Comparison of ENCODE assay signal across 21 mouse cellular contexts in the genomic region with DNA sequence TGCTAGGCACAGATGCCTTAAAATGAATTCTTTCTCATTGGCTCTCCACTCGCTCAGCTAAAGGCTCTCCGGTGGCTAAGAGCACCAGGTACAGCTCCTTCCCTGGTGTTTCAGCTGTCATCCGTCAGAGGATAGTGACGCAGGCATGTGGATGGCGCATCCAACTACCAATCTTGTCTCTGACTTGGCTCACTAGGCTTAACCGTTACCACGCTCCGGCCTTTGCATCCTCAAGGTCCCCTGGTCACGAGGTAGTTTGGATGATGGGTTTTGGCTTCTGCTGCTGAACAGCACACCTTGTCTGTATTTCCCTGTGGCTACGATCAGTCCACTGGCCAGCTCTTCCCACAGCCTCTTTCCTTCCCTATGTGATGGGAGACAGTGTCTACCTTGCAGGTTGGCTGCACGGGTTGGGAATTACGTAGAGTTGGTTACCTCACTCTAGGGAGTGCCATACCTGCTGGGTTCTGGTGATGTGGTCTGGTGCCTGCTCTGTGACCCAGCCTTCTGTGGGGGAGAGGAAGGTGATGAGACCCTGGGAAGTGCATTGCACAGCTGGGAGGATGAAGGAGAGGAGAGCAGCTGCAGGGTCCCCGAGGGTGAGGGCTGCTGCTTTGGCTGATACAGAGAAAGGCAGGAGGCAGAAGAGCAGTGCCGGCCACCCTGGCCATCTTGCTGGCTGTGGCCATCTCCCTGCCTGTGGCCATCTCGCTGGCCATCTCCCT. TPM values are rescaled to one million over a fixed set of nuclear protein-coding genes. Genes with fewer than 3 reads are reported as not detected.
ATAC-seq and TF ChIP-seq lines count a peak whose summit lies in the region.
"Had no signal": no experiment of that assay in that cellular context is flagged by ENCODE, and none has a peak within 500 bp of the region (broad histone marks: within the 10 kb centered on the region; RNA-seq: fewer than 3 reads in every experiment).

No protein-coding gene starts in this region.

- H3K9ac ChIP-seq in forebrain, embryonic 13.5 days = 0 out of 2 replicates have a peak overlapping the region, but pooled peaks have one; percentile 12
- no peak overlapping the region for H3K9ac ChIP-seq in forebrain, embryonic 15.5 days (replicated peaks)
- H3K9ac ChIP-seq in midbrain, embryonic 13.5 days (replicated peaks) = 0 out of 2 replicates have a peak overlapping the region, but pooled peaks have one; percentile 12
- H3K9ac ChIP-seq in midbrain, embryonic 15.5 days = no peak overlapping the region
- H3K9ac ChIP-seq in liver, embryonic 12.5 days = no peak overlapping the region
- H3K9ac ChIP-seq: hindbrain, embryonic 15.5 days; kidney, embryonic 15.5 days; limb, embryonic 12.5 days; midbrain, embryonic 12.5 days had no signal

- H3K4me1 ChIP-seq in forebrain, embryonic 13.5 days = peaks cover 15% of the 10 kb centered on the region
- peaks cover 8% of the 10 kb centered on the region for H3K4me1 ChIP-seq in forebrain, embryonic 15.5 days
- H3K4me1 ChIP-seq in midbrain, embryonic 13.5 days (replicated peaks) = peaks cover 20% of the 10 kb centered on the region
- H3K4me1 ChIP-seq in midbrain, embryonic 15.5 days = peaks cover 7% of the 10 kb centered on the region
- H3K4me1 ChIP-seq in bone marrow, adult 2 months (ENCODE audit: control insufficient read depth, insufficient read depth, low read length) = peaks cover 12% of the 10 kb centered on the region
- peaks cover 54% of the 10 kb centered on the region for H3K4me1 ChIP-seq in olfactory bulb, adult 2 months (ENCODE audit: control insufficient read depth, insufficient read depth, low read length)
- H3K4me1 ChIP-seq in liver, embryonic 12.5 days = 0 out of 2 replicates have a peak, but pooled peaks cover 3% of the 10 kb centered on the region

- TF ChIP-seq POLR2A in bone marrow, adult 2 months (IDR thresholded peaks at IDR 0.05; ENCODE audit: borderline replicate concordance, control insufficient read depth, low read depth, low read length) = no peak
- no peak for TF ChIP-seq POLR2A in olfactory bulb, adult 2 months (IDR thresholded peaks at IDR 0.05; ENCODE audit: insufficient read depth, low read depth, low read length)

- 98% methylated on average over 15 of the region's 15 CpGs for WGBS in forebrain, embryonic 13.5 days
- WGBS in forebrain, embryonic 15.5 days = 94% methylated on average over 15 of the region's 15 CpGs
- 93% methylated on average over 15 of the region's 15 CpGs for WGBS in midbrain, embryonic 13.5 days
- 94% methylated on average over 15 of the region's 15 CpGs for WGBS in midbrain, embryonic 15.5 days
- WGBS in bone marrow, adult 2 months = 77% methylated on average over 15 of the region's 15 CpGs
- whole genome bisulfite sequencing in olfactory bulb, adult 2 months = 89% methylated on average over 15 of the region's 15 CpGs
- 78% methylated on average over 14 of the region's 15 CpGs for WGBS in liver, embryonic 12.5 days (ENCODE audit: insufficient replicate concordance)

- no peak for ATAC-seq in forebrain, embryonic 13.5 days
- no peak for ATAC-seq in forebrain, embryonic 15.5 days (replicated peaks)
- ATAC-seq in midbrain, embryonic 13.5 days = no peak
- ATAC-seq in midbrain, embryonic 15.5 days (replicated peaks) = no peak
- no peak for ATAC-seq in liver, embryonic 12.5 days
- ATAC-seq: Patski had no signal

- H3K9me3 ChIP-seq in forebrain, embryonic 13.5 days (replicated peaks) = no peaks in the 10 kb centered on the region
- H3K9me3 ChIP-seq in forebrain, embryonic 15.5 days = no peaks in the 10 kb centered on the region
- H3K9me3 ChIP-seq in midbrain, embryonic 13.5 days = no peaks in the 10 kb centered on the region
- H3K9me3 ChIP-seq in midbrain, embryonic 15.5 days = no peaks in the 10 kb centered on the region
- H3K9me3 ChIP-seq in liver, embryonic 12.5 days (replicated peaks) = no peaks in the 10 kb centered on the region
- H3K9me3 ChIP-seq: heart, embryonic 13.5 days; hindbrain, embryonic 15.5 days; kidney, embryonic 15.5 days; limb, embryonic 12.5 days; midbrain, embryonic 12.5 days had no signal

- H3K27me3 ChIP-seq in forebrain, embryonic 13.5 days = no peaks in the 10 kb centered on the region
- H3K27me3 ChIP-seq in forebrain, embryonic 15.5 days = no peaks in the 10 kb centered on the region
- no peaks in the 10 kb centered on the region for H3K27me3 ChIP-seq in midbrain, embryonic 13.5 days
- no peaks in the 10 kb centered on the region for H3K27me3 ChIP-seq in midbrain, embryonic 15.5 days (replicated peaks)
- no peaks in the 10 kb centered on the region for H3K27me3 ChIP-seq in liver, embryonic 12.5 days (replicated peaks)
- H3K27me3 ChIP-seq: heart, embryonic 13.5 days; hindbrain, embryonic 15.5 days; kidney, embryonic 15.5 days; limb, embryonic 12.5 days; midbrain, embryonic 12.5 days; Patski had no signal

- H3K4me2 ChIP-seq in forebrain, embryonic 13.5 days = no peak overlapping the region
- H3K4me2 ChIP-seq in forebrain, embryonic 15.5 days (replicated peaks) = no peak overlapping the region
- H3K4me2 ChIP-seq in midbrain, embryonic 13.5 days (replicated peaks) = no peak overlapping the region
- no peak overlapping the region for H3K4me2 ChIP-seq in midbrain, embryonic 15.5 days
- no peak overlapping the region for H3K4me2 ChIP-seq in liver, embryonic 12.5 days
- H3K4me2 ChIP-seq: heart, embryonic 13.5 days; hindbrain, embryonic 15.5 days; kidney, embryonic 15.5 days; limb, embryonic 12.5 days; midbrain, embryonic 12.5 days had no signal

- H3K4me3 ChIP-seq in forebrain, embryonic 13.5 days = no peak overlapping the region
- no peak overlapping the region for H3K4me3 ChIP-seq in forebrain, embryonic 15.5 days
- no peak overlapping the region for H3K4me3 ChIP-seq in midbrain, embryonic 13.5 days (replicated peaks)
- H3K4me3 ChIP-seq in midbrain, embryonic 15.5 days = no peak overlapping the region
- no peak overlapping the region for H3K4me3 ChIP-seq in bone marrow, adult 2 months (replicated peaks; ENCODE audit: control insufficient read depth, low read depth, low read length)
- no peak overlapping the region for H3K4me3 ChIP-seq in olfactory bulb, adult 2 months (ENCODE audit: insufficient read depth, low read depth, low read length)
- no peak overlapping the region for H3K4me3 ChIP-seq in liver, embryonic 12.5 days
- H3K4me3 ChIP-seq: heart, adult 2 months; heart, embryonic 13.5 days; hindbrain, embryonic 15.5 days; kidney, embryonic 15.5 days; limb, embryonic 12.5 days; midbrain, embryonic 12.5 days had no signal

- no peak overlapping the region for H3K27ac ChIP-seq in forebrain, embryonic 13.5 days
- no peak overlapping the region for H3K27ac ChIP-seq in forebrain, embryonic 15.5 days (replicated peaks)
- H3K27ac ChIP-seq in midbrain, embryonic 13.5 days = no peak overlapping the region
- H3K27ac ChIP-seq in midbrain, embryonic 15.5 days = no peak overlapping the region
- H3K27ac ChIP-seq in bone marrow, adult 2 months (ENCODE audit: control insufficient read depth, insufficient read depth, low read depth, low read length, poor library complexity) = peak overlapping the region; percentile 45
- H3K27ac ChIP-seq in olfactory bulb, adult 2 months (ENCODE audit: insufficient read depth, low read depth, low read length) = peak overlapping the region; percentile 61
- no peak overlapping the region for H3K27ac ChIP-seq in liver, embryonic 12.5 days
- H3K27ac ChIP-seq: hindbrain, embryonic 15.5 days; kidney, embryonic 15.5 days; limb, embryonic 12.5 days; midbrain, embryonic 12.5 days had no signal

- TF ChIP-seq CTCF in bone marrow, adult 2 months (IDR thresholded peaks at IDR 0.05; ENCODE audit: control insufficient read depth, insufficient read depth, low read length) = no peak
- TF ChIP-seq CTCF in olfactory bulb, adult 2 months (IDR thresholded peaks at IDR 0.05; ENCODE audit: insufficient read depth, low read depth, low read length) = no peak

- peaks cover 7% of the 10 kb centered on the region; the same call in 1 of the 2 replicates for H3K36me3 ChIP-seq in forebrain, embryonic 13.5 days (ENCODE audit: poor library complexity, severe bottlenecking)
- H3K36me3 ChIP-seq in forebrain, embryonic 15.5 days = no peaks in the 10 kb centered on the region
- peaks cover 22% of the 10 kb centered on the region; the same call in 1 of the 2 replicates for H3K36me3 ChIP-seq in midbrain, embryonic 13.5 days
- H3K36me3 ChIP-seq in midbrain, embryonic 15.5 days (replicated peaks) = no peaks in the 10 kb centered on the region
- H3K36me3 ChIP-seq in liver, embryonic 12.5 days = peaks cover 14% of the 10 kb centered on the region
- H3K36me3 ChIP-seq: hindbrain, embryonic 15.5 days had no signal

RNA-seq across cellular contexts. Expression of gene Rhoq, which starts 7.3 kb away (rescaled TPM):
- 5.1 and 5.7 TPM in 2 replicates for polyA plus RNA-seq in forebrain, embryonic 13.5 days (2015; fragmentation: Nextera tagmentation; extraction: Ambion mirVana)
- polyA plus RNA-seq in forebrain, embryonic 15.5 days (2015; fragmentation: Nextera tagmentation; extraction: Ambion mirVana) = 4.9 and 5.3 TPM in 2 replicates
- 6.5 and 7.0 TPM in 2 replicates for polyA plus RNA-seq in midbrain, embryonic 13.5 days (2015; fragmentation: Nextera tagmentation; extraction: Ambion mirVana)
- 5.6 and 7.0 TPM in 2 replicates for polyA plus RNA-seq in midbrain, embryonic 15.5 days (2015; fragmentation: Nextera tagmentation; extraction: Ambion mirVana)
- 4.2 and 13.9 TPM in 2 replicates for polyA plus RNA-seq in bone marrow, adult 2 months (2011; ENCODE audit: insufficient read depth, insufficient read length, low replicate concordance, missing spikeins)
- not detected in 2 replicates for polyA plus RNA-seq in olfactory bulb, adult 2 months (2012; ENCODE audit: insufficient read depth, insufficient read length, low replicate concordance, missing spikeins)
- 2.7 and 3.6 TPM in 2 replicates for polyA plus RNA-seq in liver, embryonic 12.5 days (2016; fragmentation: Nextera tagmentation; extraction: Ambion mirVana)

RNA-seq across cellular contexts. Expression of gene Atp6v1e2, which starts 22.5 kb away (rescaled TPM):
- not detected in 2 replicates for polyA plus RNA-seq in forebrain, embryonic 13.5 days (2015; fragmentation: Nextera tagmentation; extraction: Ambion mirVana)
- 0.19 TPM in 1 of 2 replicates, not detected in the other for polyA plus RNA-seq in forebrain, embryonic 15.5 days (2015; fragmentation: Nextera tagmentation; extraction: Ambion mirVana)
- polyA plus RNA-seq in midbrain, embryonic 13.5 days (2015; fragmentation: Nextera tagmentation; extraction: Ambion mirVana) = not detected in 2 replicates
- polyA plus RNA-seq in midbrain, embryonic 15.5 days (2015; fragmentation: Nextera tagmentation; extraction: Ambion mirVana) = not detected in 2 replicates
- polyA plus RNA-seq in bone marrow, adult 2 months (2011; ENCODE audit: insufficient read depth, insufficient read length, low replicate concordance, missing spikeins) = not detected in 2 replicates
- polyA plus RNA-seq in olfactory bulb, adult 2 months (2012; ENCODE audit: insufficient read depth, insufficient read length, low replicate concordance, missing spikeins) = not detected in 2 replicates
- polyA plus RNA-seq in liver, embryonic 12.5 days (2016; fragmentation: Nextera tagmentation; extraction: Ambion mirVana) = not detected in 2 replicates
- polyA plus RNA-seq: cortical plate, adult 2 months; heart, adult 2 months; heart, embryonic 13.5 days; intestine, embryonic 14.5 days; kidney, embryonic 15.5 days; limb, embryonic 12.5 days; liver, adult 2 months; liver, embryonic 16.5 days; lung, embryonic 16.5 days; neural tube, embryonic 11.5 days; Patski; thymus, postnatal 0 days had no signal

RNA-seq across cellular contexts. Expression of gene Tmem247, which starts 53.0 kb away (rescaled TPM):
- not detected in 2 replicates for polyA plus RNA-seq in forebrain, embryonic 13.5 days (2015; fragmentation: Nextera tagmentation; extraction: Ambion mirVana)
- not detected in 2 replicates for polyA plus RNA-seq in forebrain, embryonic 15.5 days (2015; fragmentation: Nextera tagmentation; extraction: Ambion mirVana)
- polyA plus RNA-seq in midbrain, embryonic 13.5 days (2015; fragmentation: Nextera tagmentation; extraction: Ambion mirVana) = not detected in 2 replicates
- not detected in 2 replicates for polyA plus RNA-seq in midbrain, embryonic 15.5 days (2015; fragmentation: Nextera tagmentation; extraction: Ambion mirVana)
- polyA plus RNA-seq in bone marrow, adult 2 months (2011; ENCODE audit: insufficient read depth, insufficient read length, low replicate concordance, missing spikeins) = not detected in 2 replicates
- not detected in 2 replicates for polyA plus RNA-seq in olfactory bulb, adult 2 months (2012; ENCODE audit: insufficient read depth, insufficient read length, low replicate concordance, missing spikeins)
- polyA plus RNA-seq in liver, embryonic 12.5 days (2016; fragmentation: Nextera tagmentation; extraction: Ambion mirVana) = not detected in 2 replicates
- polyA plus RNA-seq: cortical plate, adult 2 months; heart, adult 2 months; heart, embryonic 13.5 days; hindbrain, embryonic 15.5 days; intestine, embryonic 14.5 days; kidney, embryonic 15.5 days; limb, embryonic 12.5 days; liver, adult 2 months; liver, embryonic 16.5 days; lung, embryonic 16.5 days; midbrain, embryonic 12.5 days; neural tube, embryonic 11.5 days; Patski; thymus, postnatal 0 days had no signal

RNA-seq across cellular contexts. Expression of gene Pigf, which starts 55.0 kb away (rescaled TPM):
- 38.7 and 40.5 TPM in 2 replicates for polyA plus RNA-seq in forebrain, embryonic 13.5 days (2015; fragmentation: Nextera tagmentation; extraction: Ambion mirVana)
- polyA plus RNA-seq in forebrain, embryonic 15.5 days (2015; fragmentation: Nextera tagmentation; extraction: Ambion mirVana) = 30.2 and 33.0 TPM in 2 replicates
- polyA plus RNA-seq in midbrain, embryonic 13.5 days (2015; fragmentation: Nextera tagmentation; extraction: Ambion mirVana) = 37.1 and 38.4 TPM in 2 replicates
- 28.1 and 29.0 TPM in 2 replicates for polyA plus RNA-seq in midbrain, embryonic 15.5 days (2015; fragmentation: Nextera tagmentation; extraction: Ambion mirVana)
- polyA plus RNA-seq in bone marrow, adult 2 months (2011; ENCODE audit: insufficient read depth, insufficient read length, low replicate concordance, missing spikeins) = 6.0 and 9.8 TPM in 2 replicates
- polyA plus RNA-seq in olfactory bulb, adult 2 months (2012; ENCODE audit: insufficient read depth, insufficient read length, low replicate concordance, missing spikeins) = not detected in 2 replicates
- 18.6 and 19.8 TPM in 2 replicates for polyA plus RNA-seq in liver, embryonic 12.5 days (2016; fragmentation: Nextera tagmentation; extraction: Ambion mirVana)

RNA-seq across cellular contexts. Expression of gene Cript, which starts 55.2 kb away (rescaled TPM):
- polyA plus RNA-seq in forebrain, embryonic 13.5 days (2015; fragmentation: Nextera tagmentation; extraction: Ambion mirVana) = 226 and 247 TPM in 2 replicates
- 228 and 240 TPM in 2 replicates for polyA plus RNA-seq in forebrain, embryonic 15.5 days (2015; fragmentation: Nextera tagmentation; extraction: Ambion mirVana)
- 237 and 269 TPM in 2 replicates for polyA plus RNA-seq in midbrain, embryonic 13.5 days (2015; fragmentation: Nextera tagmentation; extraction: Ambion mirVana)
- polyA plus RNA-seq in midbrain, embryonic 15.5 days (2015; fragmentation: Nextera tagmentation; extraction: Ambion mirVana) = 194 and 211 TPM in 2 replicates
- 23.8 and 38.6 TPM in 2 replicates for polyA plus RNA-seq in bone marrow, adult 2 months (2011; ENCODE audit: insufficient read depth, insufficient read length, low replicate concordance, missing spikeins)
- not detected in 2 replicates for polyA plus RNA-seq in olfactory bulb, adult 2 months (2012; ENCODE audit: insufficient read depth, insufficient read length, low replicate concordance, missing spikeins)
- 76.9 and 84.3 TPM in 2 replicates for polyA plus RNA-seq in liver, embryonic 12.5 days (2016; fragmentation: Nextera tagmentation; extraction: Ambion mirVana)

Comparison
In these comparisons a context has a peak if more than half of its experiments do, and no peak if none do; other contexts are left out.
1. H3K9ac ChIP-seq: peak in forebrain, embryonic 13.5 days (single experiment) and midbrain, embryonic 13.5 days (single experiment); none in forebrain, embryonic 15.5 days (single experiment), midbrain, embryonic 15.5 days (single experiment) and liver, embryonic 12.5 days (single experiment).
2. H3K27ac ChIP-seq: peak in bone marrow, adult 2 months (single experiment) and olfactory bulb, adult 2 months (single experiment); none in forebrain, embryonic 13.5 days (single experiment), forebrain, embryonic 15.5 days (single experiment), midbrain, embryonic 13.5 days (single experiment), midbrain, embryonic 15.5 days (single experiment) and liver, embryonic 12.5 days (single experiment).